Mouse (Mus musculus) ES-CJ7 (cell line): Measurements from ENCODE around the gene St3gal6.
A peak's percentile ranks its signal among the peaks of the same experiment; 100 is the strongest.

Experiments used
- DNase-seq: peaks from one replicate; pipeline ENCODE4 v3.0.0; 2011; ENCODE audit warnings: low read depth, low spot score

The St3gal6 gene

GRCm38 (mm10) chr16:58523972-58524850, at the start of gene St3gal6:
TSS of gene St3gal6 (minus strand) at chr16:58524243.
- no peak for DNase-seq

- DNase-seq: no peak
Measured at GRCm38 (mm10) chr16:58570694-58571264, 46.7 kb upstream of the St3gal6 start.

- DNase-seq: no peak
Measured at GRCm38 (mm10) chr16:58561196-58561595, 37.2 kb upstream of the St3gal6 start.

- DNase-seq: no peak
Measured at GRCm38 (mm10) chr16:58556067-58556830, 32.2 kb upstream of the St3gal6 start.

GRCm38 (mm10) chr16:58554673-58555072, 30.6 kb upstream of the St3gal6 start:
- DNase-seq: no peak

GRCm38 (mm10) chr16:58548042-58548441, 24.0 kb upstream of the St3gal6 start:
- no peak for DNase-seq

- DNase-seq: no peak
Measured at GRCm38 (mm10) chr16:58546128-58546527, 22.1 kb upstream of the St3gal6 start.

- DNase-seq: no peak
Measured at GRCm38 (mm10) chr16:58539490-58539889, 15.4 kb upstream of the St3gal6 start.

- DNase-seq: no peak
Measured at GRCm38 (mm10) chr16:58539011-58539410, 15.0 kb upstream of the St3gal6 start.

- no peak for DNase-seq
Measured at GRCm38 (mm10) chr16:58536076-58536475, 12.0 kb upstream of the St3gal6 start.

GRCm38 (mm10) chr16:58535236-58535635, 11.2 kb upstream of the St3gal6 start:
- no peak for DNase-seq

GRCm38 (mm10) chr16:58534245-58535142, 10.5 kb upstream of the St3gal6 start:
- no peak for DNase-seq

- no peak for DNase-seq
Measured at GRCm38 (mm10) chr16:58533742-58534141, 9.7 kb upstream of the St3gal6 start.

- no peak for DNase-seq
Measured at GRCm38 (mm10) chr16:58533254-58533653, 9.2 kb upstream of the St3gal6 start.

- no peak for DNase-seq
Measured at GRCm38 (mm10) chr16:58532511-58532910, 8.5 kb upstream of the St3gal6 start.

- DNase-seq: no peak
Measured at GRCm38 (mm10) chr16:58527817-58528216, 3.8 kb upstream of the St3gal6 start.

GRCm38 (mm10) chr16:58526729-58527128, 2.7 kb upstream of the St3gal6 start:
- DNase-seq: no peak

- no peak for DNase-seq
Measured at GRCm38 (mm10) chr16:58525832-58526231, 1.8 kb upstream of the St3gal6 start.

GRCm38 (mm10) chr16:58523044-58523859, 791 bp downstream of the St3gal6 start:
- peak; percentile 60 for DNase-seq

GRCm38 (mm10) chr16:58522677-58523043, 1.4 kb downstream of the St3gal6 start:
- DNase-seq: no peak
